Mouse (Mus musculus) left cerebral cortex, postnatal 10 days (tissue): ENCODE data around the gene Fam168b. TPM values are rescaled to one million over a fixed set of nuclear protein-coding genes. Genes with fewer than 3 reads are reported as not detected.

ENCODE experiments used
- DNase-seq, 2 experiments: peaks; one replicate each; pipeline ENCODE4 v3.0.0; 2021 to 2022; ENCODE audit warnings: low spot score in 2 of 2, mixed read lengths in 1 of 2; ENCODE audit errors: extremely low spot score in 1 of 2
- intact Hi-C: fragments of 180-260 bp; cut with DNase I; formaldehyde crosslinking; loops from one replicate; pipeline ENCODE4 v1.15.1; 2025
- total RNA-seq, 2 experiments: library from RNA; stranded (reverse); gene quantifications; 2 replicates each; pipeline ENCODE4 v1.2.3; 2021

Gene Fam168b
- total RNA-seq = 100 to 1,000 TPM; 227 to 237 TPM

DNA sequence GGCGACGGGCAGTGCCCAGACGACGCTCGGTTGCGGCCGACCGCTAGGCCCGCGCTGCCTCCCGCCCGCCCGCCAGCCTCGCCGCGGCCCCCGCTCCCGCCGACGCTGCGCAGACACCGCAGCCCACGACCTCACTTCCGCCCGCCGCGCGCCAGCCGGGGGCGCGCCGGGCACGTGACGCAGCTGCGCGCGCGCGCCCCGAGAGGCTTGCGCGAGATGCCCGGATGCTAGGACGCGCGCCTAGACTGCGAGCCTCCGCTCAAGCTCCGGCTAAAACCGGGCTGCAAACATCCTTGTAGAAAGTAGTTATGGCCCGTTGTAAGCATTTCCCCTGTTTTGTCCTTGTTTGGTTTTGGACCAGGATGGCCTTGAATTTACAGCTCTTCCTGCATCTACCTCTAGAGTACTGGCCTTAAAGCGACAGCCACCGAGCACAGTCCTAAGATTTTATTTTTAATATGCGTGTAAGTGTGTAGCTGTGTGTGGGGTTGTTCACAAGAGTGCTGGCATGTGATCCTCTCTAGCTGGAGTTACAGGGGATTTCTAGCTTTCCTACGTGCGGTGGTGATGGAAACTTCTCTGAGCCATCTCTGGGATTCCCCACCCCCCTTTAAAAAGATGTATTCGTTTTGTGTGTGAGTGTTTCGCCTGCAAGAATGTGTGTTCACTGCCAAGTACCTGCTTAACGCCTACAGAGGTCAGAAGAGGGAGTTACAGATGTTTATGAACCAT lies at the start of gene Fam168b:
Fam168b (minus strand) TSS at position 179 of the 732 bp plus-strand sequence.
- DNase-seq = peak; percentile 82 to 94
- intact Hi-C loops = no loop called here

DNA sequence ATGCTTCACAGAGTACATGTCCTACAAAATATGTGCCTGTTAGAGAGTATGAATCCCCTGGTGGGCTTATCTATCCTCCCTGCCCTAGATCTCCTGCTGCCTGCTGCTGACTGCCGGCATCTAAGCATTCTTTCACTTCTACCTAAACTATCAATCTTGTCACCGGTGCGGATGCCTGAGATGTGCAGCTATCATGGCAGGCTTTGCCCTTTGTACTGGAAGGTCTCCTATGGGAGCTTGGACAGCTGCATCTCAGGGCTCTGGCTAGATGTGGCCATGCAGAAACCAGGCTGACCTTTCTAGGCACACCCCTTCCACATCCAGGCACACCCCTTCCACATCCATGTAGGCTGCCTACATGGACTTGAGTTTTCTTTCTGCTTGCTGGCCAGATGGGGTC lies 49.6 kb upstream of the Fam168b start:
- intact Hi-C loops = loop anchor here (5.0 to 10.0 kb wide), 5 partner anchors 492 to 1362 kb away; partner anchors contain the start of gene Hs6st1
- no peak for DNase-seq

- peak; percentile 62 to 77 for DNase-seq
- intact Hi-C loops = loop anchor here (5.0 to 10.0 kb wide), 5 partner anchors 493 to 1363 kb away; partner anchors contain the start of gene Hs6st1
Measured at GRCm38 (mm10) chr1:34891559-34892289, 48.9 kb upstream of the Fam168b start.

GRCm38 (mm10) chr1:34883776-34884175 lies 40.9 kb upstream of the Fam168b start:
- intact Hi-C loops = no loop called here
- no peak for DNase-seq

GRCm38 (mm10) chr1:34879611-34880010 lies 36.7 kb upstream of the Fam168b start:
- no peak for DNase-seq
- intact Hi-C loops = no loop called here

DNA sequence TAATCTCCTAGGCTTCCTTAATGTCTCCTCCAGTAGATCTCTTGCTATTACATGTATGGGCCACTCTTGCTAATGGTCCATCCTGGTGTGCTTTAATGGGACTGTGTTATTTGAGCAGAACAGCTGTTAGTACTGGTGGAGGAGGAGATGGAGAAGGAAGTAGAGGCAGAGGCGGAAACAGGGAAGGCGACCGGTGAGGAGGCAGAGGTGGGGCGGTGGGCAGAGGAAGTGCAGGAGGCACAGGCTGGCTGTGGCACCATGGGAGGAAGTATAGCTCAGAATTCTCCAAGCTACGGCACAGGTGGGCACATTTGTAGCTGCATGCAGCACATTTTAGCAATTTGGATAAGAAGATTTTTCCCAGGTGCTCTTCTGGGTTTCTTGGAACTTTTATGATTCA lies 30.7 kb upstream of the Fam168b start:
- intact Hi-C loops = no loop called here
- no peak for DNase-seq

GRCm38 (mm10) chr1:34871170-34871569 lies 28.3 kb upstream of the Fam168b start:
- DNase-seq = no peak
- intact Hi-C loops = no loop called here

DNA sequence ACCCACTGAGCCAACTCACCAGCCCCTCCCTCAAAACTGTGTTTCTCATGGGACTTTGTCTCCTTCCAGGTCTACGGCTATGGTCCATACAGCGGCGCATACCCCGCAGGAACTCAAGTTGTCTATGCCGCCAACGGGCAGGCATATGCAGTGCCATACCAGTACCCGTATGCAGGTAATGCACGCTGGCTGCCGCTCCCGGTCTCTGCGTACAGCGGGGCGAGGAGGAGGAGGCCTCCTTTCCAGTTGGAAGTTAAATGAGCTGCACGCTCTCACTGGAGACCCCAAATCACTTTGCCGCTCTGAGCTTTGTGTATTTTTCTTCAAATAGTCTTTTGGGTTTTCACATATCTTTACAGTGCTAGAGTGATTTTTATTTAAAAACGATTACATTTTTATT lies 26.4 kb upstream of the Fam168b start:
- no peak for DNase-seq
- intact Hi-C loops = no loop called here

- intact Hi-C loops = no loop called here
- DNase-seq = no peak
Measured at GRCm38 (mm10) chr1:34868391-34868790, 25.5 kb upstream of the Fam168b start.

DNA sequence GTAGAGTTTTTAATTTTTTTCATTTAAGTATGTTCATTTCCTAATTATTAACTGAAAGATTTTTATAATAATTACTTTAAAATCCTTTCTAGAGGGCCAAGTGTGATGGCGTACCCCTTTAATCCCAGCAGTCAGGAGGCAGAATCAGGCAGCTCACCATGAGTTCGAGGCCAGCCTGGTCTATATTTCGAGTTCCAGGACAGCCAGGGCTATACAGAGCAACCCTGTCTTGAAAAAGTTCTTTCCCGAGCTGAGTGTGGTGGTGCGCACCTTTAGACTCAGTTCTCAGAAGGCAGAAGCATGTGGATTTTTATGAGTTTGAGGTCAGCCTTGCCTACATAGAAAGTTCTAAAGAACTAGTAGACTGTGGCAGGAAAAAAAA lies 24.7 kb upstream of the Fam168b start:
- intact Hi-C loops = no loop called here
- DNase-seq = no peak

DNA sequence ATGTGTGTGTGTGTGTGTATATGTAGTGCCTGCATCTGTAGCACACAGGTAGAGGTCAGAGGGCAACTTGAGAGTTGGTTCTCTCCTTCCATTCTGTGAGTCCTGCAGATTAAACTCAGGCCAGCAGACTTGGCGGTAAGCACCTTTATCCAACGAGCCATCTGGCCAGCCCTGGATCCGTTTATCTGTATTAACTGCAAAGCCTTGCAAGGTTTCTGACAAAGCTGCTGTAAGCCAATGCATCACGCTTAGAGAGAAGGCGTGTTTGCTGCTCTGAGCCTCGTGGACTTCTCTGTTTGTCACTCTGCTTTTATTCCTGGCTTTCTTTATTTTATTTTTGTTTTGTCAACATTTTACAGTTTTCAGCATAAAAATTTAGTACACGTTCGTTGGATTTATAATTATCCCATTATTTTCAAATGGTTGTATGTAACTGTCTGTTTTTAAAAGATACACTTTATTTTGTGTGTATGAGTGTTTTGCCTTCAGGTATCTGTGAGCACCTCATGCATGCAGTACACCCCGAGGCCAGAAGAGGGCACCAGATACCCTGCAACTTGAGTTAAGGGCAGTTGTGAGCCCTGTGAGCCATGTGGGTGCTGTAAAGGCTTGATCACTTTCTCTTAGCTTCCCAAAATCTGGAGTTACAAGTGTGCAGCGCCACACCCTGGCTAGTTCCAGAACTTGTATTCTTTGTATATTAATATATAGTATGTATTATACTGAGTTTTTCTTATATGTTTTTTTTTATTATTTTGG lies 24.1 kb upstream of the Fam168b start:
- intact Hi-C loops = no loop called here
- peak; percentile 85 to 90 for DNase-seq

DNA sequence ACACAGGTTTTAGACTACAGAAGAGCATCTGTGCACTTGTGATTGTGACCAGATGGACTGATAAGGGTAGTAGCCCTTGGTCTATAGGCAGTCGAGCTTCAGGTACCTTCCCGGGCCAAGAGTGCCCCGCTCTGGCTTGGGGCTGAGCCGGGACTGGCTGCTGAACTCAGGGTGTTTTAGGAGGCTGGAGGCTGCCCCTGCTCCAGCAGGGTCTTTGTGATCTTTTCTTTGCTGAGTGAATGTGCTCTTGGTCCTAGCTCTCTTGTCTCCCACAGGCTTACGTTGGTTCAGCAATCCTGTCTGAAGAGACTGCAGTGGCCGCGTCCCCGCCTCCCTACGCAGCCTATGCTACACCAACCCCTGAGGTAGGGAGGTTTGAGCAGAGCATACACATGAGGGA lies 23.0 kb upstream of the Fam168b start:
- DNase-seq = no peak
- intact Hi-C loops = no loop called here

DNA sequence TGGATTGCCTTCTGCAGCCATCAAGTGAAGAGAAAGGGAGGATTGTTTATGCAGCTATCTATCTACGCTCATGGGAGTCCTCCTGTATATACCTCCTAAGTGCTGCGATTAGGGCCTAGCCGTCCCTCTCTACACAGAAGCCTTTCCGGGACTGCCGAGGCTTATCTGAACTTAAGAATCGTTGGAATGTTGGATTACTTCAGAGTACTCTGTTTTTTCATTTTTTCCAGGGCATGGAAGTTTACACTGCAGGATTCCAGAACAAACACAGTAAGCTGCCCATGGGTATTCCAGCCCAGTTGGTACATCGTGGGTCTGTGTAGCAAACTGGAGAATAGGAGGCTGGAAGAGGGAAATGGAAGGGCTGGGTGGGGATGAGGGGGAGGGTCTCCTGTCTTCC lies 21.4 kb upstream of the Fam168b start:
- intact Hi-C loops = no loop called here
- DNase-seq = no peak

DNA sequence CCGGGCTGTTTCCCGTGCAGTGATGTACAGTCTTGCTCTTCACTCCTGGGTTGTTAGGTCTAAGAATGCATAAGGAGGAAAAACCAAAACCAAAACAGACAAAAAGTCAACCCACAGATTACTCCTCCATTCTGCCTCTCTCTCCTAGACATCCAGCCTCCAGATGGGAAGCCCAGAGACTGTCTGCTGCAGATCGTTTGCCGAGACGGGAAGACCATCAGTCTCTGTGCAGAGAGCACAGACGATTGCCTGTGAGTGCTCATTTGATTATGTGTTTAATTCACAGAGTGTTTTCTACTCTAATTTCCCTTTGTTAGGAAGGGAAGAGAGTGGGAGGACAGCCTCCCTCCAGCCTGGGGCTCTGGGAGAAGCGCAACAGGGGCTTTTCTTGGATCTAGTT lies 20.5 kb upstream of the Fam168b start:
- intact Hi-C loops = no loop called here
- DNase-seq = no peak

DNA sequence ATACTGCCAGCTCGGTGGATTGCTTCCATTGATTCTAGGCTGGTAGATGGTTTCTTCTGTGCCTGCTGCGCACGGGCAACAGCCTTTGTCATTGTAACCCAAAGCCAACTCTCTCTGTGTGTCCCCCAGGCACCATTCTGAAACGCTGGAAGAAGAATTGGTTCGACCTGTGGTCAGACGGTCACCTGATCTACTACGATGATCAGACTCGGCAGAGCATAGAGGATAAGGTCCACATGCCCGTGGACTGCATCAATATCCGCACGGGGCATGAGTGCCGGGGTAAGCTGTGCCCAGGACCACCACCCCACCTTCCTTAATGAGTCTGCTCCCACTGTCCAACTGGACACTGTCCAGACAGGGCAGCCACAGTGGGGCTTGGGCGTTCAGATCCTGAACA lies 20.0 kb upstream of the Fam168b start:
- DNase-seq = no peak
- intact Hi-C loops = no loop called here

DNA sequence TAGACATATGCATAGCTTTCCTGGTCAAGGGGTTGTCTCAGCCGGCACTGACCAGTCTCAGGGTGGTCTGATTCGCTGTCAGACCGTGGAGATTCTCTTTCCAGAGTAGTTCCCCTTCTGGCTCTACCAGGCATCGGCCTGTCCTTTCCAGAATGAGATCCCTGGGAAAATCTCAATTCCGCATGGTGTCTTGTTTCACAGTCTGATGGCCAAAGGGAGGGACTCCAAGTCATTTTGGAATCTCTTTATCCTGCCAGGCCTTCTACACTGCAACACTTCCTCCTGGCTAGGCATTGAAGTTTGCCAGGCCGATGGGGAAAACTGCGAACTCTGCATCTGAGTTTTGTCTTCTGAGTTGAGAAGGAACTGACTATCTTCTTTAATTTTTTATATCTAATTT lies 17.3 kb upstream of the Fam168b start:
- intact Hi-C loops = no loop called here
- DNase-seq = no peak

- intact Hi-C loops = no loop called here
- no peak for DNase-seq
Measured at GRCm38 (mm10) chr1:34859761-34860160, 16.9 kb upstream of the Fam168b start.

DNA sequence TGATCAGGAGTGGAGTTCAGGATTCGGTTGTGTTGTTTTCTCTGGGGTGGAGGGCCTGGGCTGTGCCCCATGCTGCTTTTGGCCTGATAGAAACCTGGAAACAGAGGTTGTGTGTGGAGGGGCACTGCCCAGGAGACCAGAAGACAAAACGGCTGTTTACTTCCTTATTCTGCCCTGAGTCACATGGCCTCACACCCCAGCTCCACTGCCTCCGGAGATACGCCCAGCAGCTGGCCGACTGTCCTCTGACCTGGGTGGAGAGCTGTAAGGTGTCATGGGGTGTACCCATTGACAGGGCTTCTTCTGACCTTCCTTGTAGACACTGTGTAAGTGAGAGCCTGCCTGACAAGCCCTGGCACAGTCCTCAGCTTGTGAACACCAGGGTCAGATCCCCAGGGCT lies 15.8 kb upstream of the Fam168b start:
- intact Hi-C loops = no loop called here

DNA sequence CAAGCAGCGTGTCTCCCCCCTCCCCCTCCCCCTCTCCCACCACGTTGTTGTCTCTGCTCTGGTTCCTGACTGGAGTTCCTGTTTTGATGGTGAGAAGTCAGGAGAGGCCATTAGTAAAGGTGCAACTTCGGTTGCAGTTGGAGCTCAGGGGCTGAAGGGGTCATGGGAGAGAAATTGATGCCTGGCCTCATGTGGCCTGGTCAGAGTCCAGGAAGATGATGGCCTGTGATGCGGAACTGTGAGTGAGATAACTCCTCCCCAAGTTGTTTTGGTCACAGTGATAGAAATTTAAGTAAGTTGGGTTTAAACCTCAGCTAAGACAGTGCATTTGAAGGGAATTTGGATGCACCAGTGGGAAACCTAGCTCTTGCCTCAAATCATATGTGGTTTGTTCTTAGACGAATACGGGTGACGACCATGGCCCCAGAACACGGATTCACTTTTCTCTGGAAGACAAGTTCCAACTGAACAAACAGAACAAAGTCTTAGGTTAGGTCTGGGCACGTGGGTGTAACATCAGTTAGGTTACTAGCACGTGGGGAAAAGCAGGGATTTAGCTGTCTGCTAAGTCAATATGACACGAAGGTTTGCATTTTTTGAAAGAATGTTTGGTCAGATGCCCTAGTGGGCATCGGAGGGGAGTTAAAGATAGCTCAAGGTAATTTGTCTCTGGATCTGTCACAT lies 12.3 kb upstream of the Fam168b start:
- DNase-seq = no peak
- intact Hi-C loops = no loop called here

More for the DNA sequence above, 15.8 kb upstream of the Fam168b start:
- no peak for DNase-seq
